Mouse (Mus musculus): ENCODE results near the gene Fndc7.
"Not testable (repeated sequence)": the region's sequence is repeated elsewhere in the genome, so short reads cannot be mapped to it uniquely, and the experiment has no call there.

The Fndc7 gene

DNA sequence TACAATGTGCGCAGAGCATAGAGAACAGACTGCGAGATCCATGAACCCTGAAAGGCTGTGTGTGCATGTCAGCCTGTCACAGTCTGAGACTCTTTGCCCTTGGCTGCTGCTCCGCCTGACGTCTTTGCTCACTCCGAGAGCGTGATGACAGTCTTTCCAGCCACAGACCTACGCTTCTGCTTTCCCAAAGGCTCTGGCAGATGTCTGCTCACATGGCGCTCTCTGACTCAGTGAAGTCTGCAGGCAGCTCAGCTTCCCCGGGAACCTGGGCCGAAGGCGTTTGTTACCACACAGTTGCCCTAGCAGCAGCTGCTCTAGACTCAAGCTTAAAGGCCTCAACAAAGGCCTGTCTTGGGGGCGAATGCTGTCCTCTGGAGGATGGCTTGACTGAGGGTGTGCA, 34.4 kb downstream of the Fndc7 start:
- DNase-seq (ENCODE audit: low read depth, low spot score): peak; percentile 95

DNA sequence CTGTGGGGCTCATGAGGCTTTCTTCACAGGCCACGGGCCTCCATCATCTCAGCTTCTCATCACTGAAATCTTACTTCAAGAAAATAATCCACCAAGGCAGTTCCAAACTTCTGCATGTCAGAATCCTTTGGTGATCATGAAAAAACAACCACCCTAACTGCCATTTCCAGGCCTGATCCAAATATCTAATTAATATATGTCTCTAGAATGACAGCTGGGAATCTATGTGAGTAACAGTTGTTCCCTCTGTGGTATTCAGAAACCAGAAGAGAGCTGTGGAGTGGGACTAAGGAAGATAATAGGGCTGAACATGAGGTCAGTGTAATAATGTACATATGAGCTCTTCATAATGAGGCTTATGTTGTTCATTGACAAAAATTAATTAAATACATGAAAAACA, 36.5 kb downstream of the Fndc7 start:
- no peak for DNase-seq (ENCODE audit: low read depth, low spot score)

DNA sequence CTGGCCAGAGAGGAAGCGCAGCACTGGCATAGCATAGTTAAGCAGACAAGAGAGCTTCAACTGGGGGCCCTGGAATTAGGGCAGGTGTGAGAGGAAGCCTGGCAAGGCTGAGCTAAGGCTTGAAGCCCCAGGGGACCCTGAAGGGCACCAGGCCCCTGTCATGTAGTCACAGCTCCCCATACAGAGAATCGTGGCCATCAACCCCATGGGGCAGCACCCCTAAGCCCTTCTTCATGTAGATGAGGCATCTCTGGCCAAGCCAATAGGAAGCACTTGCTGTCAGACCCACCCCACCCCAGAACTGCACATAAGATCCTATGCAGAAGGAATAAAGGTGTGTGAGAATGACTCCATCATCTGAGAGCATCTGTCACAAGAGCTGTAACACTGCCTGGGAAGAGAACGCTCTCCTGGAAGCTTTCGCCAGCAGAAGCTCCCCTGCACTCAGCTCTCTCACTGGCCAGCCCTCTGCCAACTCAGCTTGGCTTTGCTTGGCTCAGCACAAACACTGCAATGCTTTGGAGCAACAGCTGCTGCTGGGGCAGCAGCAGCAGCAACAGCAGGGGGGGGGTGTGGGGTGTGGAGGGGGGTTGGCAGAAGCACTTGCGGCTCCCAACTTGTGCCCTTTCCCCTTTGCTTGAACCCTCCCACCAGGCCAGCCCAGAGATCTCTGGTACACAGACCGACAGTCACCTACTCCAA, 37.7 kb downstream of the Fndc7 start:
- no peak for DNase-seq (ENCODE audit: low read depth, low spot score)

DNA sequence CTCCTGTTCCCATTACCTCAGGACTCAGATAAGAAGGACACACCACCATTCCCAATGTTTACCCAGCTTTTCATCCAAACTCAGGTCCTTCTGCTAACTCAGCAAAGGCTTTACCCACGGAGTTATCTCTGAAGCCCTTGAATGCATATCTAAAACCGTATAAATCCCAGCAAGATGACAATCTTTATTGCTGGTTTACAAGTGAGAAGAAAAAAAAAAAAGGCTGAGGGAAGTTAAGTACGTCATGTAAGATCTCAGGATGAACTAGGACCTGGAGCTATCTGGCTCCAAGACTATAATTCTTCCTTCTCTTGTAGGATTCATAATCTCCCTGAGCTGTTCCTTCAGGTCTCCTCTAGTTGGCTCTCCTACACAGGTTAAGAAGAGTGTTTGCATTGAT, 38.3 kb downstream of the Fndc7 start:
- DNase-seq (ENCODE audit: low read depth, low spot score): no peak

DNA sequence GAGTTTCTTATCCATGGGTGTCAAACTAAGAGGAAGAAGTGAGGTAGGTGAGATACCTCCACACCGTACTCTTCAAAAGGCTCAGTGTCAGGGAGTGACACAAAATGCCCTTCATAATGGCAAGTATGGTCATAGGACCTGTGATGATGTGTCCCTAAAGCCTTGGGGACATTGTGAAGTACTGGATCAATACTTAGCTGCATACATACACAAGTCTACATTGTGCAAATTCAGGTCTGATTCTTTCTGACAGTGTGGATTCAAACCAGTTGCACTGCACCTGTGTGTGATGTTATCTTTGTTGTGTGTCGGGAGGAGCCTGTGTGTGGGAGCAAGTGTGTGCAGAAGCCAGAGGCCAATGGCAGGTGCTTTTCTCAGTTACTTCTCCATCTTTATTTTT, 38.7 kb downstream of the Fndc7 start:
- no peak for DNase-seq (ENCODE audit: low read depth, low spot score)

DNA sequence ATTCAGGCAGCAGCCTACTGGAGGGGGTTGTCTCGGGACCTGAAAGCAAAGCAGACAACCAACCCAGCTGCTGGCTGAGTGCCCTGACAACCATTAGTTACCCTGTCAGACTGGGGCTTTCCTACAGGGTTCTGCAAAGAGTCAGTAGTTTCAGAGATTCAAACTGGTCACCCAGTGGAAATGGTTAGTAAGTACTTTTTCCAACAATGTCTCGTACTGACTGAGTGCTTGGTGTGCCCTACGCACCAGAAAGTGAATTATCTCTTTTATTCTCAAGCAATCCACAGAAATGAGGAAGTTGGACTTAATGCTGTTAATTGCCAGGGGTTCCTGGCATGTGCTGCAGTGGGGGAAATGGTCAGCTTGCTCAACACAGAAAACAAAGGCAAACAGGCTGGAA, 39.3 kb downstream of the Fndc7 start:
- DNase-seq (ENCODE audit: low read depth, low spot score): no peak

DNA sequence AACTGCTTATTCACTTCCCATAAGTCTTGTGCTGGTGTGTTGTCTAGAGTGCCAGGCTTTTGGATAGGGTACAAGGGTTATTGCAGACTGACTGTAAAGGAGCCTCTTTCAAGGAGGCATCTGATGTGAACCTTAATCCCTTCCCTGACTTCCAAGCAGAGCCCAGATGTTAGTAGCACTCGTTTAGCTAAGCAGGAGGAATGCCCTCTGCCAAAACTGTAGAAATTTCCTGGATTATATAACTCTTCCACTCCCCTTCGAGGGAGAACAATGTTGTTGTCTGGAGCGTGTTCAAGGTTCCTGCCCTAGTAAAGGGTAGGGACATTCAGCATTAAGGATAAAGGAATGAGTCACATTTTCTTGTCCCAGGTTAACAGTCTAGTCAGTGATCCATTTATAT, 43.2 kb downstream of the Fndc7 start:
- no peak for DNase-seq (ENCODE audit: low read depth, low spot score)

DNA sequence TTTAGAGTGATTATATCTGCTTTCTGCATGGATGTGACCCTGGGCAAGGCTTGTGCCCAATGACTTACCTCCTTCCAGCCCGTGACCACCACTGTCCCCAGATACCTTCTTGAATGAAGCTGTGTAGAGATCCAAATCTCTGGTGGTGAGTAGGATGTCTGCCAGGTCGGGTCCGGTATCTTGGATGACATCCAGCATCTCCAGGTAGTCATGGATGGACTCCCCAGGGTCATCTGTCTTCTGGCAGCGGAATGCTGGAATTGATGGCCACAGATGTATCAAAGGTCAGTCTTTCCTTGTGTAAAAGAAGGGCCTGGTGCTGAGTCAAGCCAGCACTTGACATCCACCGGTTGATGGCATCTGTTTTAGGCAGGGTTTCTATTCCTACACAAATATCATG, 45.3 kb downstream of the Fndc7 start:
- no peak for DNase-seq (ENCODE audit: low read depth, low spot score)

DNA sequence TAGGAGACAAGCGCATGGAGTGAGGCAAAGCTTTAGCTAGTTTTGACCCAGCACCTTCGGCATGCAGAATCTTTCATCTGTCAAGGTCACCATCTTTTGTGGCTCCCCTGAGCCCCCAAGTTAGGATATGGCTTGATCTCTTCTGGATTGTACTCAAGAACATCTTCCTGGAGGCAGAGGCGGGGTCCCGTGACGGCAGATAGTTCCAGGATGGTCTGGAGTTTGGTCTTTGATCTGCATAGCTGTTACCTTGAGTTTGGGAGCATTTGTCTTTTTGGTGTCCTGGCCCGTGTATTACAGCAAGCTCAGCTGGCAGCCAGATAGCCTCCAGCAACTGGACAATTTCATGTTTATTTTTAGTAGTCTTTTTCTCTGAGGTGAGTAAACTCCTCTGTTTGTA, 45.8 kb downstream of the Fndc7 start:
- no peak for DNase-seq (ENCODE audit: low read depth, low spot score)

DNA sequence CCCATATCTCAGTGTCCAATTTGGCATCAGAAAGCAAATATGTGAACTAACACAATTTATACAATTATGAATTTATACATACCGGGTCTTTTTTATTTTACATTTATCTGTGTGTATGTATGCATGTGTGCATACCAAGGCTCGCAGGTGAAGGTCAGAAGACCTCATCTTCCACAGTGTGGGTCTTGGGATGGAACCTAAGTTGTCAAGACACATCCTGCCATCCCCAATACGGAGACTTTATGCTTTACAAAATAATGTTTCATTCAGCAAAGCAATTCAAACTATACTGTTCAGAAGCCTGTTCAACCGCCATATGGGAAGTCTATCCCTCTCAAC, 49.1 kb downstream of the Fndc7 start:
- DNase-seq (ENCODE audit: low read depth, low spot score): no peak

DNA sequence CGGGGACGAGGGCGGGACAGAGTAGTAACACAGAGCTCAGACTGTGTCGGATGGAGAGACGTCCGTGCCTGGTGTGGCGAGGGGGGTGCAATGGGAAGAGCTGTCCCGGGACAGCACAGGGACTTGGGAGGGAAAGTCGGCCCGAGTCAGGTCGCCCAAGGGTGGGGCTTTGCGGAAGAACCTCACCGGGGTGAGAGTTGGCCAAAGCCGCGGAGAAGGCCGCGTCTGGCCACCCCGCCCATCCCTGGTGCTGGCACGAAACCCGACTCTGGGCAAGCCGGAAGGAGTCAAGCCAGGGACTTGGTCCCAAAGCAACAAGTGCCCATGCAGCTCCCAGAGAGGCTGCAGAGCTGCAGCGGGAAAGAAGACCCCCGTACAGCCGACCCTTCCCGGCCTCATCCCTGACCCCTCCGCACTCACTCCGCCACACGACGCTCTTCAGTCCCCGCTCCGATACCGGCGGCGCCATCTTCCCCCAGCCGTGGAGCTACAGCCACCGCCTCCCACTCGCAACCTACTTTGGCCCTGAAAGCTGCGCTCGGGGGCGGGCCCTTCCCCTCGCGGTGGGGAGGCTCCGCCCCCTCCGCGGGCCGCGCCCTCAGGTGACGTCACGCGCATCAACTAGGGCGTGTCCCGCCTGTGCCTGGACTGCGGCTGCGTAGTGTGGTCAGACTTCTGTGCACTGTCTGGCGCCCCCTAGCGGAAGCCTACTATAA, 49.6 kb downstream of the Fndc7 start, which contains the start of gene Stxbp3:
Gene Stxbp3 (minus strand): TSS at position 527 of the 716 bp plus-strand sequence.
- peak; percentile 95 for DNase-seq (ENCODE audit: low read depth, low spot score)

DNA sequence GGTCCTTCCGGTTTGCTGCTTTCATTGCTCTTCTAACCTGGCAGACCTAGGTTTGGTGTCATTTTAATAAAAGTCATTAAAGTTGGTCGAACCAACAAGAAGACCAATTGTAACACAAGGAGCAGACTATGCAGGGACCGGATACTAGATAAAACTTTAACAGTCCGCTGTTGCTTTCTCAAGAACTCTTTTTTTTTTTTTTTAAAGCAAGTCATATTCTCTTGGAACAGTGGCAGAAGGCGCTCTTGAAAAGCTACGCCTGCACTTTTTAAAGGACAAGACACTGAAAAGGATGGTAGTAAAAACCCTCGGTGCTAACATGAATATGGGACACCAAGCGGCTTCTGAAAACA, 50.2 kb downstream of the Fndc7 start:
- no peak for DNase-seq (ENCODE audit: low read depth, low spot score)

DNA sequence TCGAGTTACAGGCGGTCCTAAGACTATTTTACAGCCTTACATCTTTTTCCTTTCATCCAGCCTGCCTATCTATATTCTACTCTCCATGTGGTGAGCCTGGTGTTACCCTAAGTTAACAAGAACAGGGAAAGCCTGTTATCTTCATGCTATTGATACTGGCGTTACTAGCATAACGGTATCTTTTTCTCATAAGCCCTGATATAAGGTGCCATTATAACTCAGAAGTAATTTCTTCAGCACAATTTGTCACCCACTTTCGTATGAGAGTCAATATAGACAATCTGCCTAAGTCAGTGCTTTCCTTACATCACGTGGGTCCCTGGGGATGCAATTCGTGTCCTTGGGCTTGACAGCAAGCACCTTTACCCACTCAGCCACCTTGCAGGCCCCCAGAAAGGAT, 50.8 kb downstream of the Fndc7 start:
- DNase-seq (ENCODE audit: low read depth, low spot score): no peak

DNA sequence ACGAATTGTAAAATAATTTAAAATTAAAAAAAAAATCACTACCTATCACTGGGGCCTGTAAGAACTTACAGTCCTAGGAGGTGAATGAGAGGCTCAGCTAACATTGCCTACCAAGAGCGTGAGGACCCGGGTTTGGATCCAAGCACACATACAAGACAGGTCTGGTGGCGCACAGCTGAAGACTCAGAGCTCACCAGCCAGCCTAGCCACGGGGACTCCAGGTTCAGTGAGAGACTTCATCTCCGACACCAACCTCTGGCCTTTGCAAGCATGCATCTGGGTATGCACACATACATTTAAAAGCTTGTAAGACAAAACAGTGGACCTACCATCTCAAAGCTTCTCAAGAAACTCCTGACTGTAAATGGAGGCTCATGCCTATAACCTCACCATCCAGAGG, 52.9 kb downstream of the Fndc7 start:
- no peak for DNase-seq (ENCODE audit: low read depth, low spot score)

DNA sequence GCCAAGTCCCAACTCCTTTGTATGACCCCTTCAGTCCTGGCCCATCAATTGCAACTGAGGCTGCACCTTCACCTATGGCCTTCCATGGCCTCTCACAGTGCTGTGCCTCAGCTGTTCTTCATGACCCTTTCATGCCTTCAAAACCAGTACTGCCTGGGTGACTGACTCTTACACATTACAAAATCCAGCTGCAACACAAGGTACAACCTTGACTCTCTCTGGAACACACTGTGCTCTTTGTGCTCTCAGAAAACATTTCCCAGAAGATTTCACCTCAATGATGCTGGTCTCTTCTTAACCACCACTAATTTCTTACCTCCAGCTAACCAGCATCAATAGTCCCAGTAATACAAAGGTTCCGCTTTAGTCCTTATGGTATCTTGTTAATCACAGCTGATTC, 56.1 kb downstream of the Fndc7 start:
- not testable (repeated sequence) for DNase-seq (ENCODE audit: low read depth, low spot score)

DNA sequence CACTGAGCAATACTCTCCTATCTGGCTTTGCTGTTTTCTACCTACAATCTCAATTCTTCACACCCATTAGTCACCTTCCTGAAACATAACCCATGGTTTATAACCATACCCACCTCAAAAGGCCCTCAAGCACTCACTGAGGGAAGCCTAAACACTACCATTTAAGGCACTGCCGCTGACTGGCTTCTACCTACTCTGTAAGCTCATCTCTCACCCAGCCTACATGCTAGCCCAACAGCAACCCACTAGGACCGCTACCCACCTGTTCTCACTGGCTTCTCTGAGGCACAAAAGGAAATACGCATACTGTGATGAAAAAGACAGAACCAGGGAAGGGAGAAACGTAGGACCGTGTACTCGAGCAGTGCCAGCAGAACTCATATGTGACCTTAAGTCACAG, 58.1 kb downstream of the Fndc7 start:
- DNase-seq (ENCODE audit: low read depth, low spot score): no peak

DNA sequence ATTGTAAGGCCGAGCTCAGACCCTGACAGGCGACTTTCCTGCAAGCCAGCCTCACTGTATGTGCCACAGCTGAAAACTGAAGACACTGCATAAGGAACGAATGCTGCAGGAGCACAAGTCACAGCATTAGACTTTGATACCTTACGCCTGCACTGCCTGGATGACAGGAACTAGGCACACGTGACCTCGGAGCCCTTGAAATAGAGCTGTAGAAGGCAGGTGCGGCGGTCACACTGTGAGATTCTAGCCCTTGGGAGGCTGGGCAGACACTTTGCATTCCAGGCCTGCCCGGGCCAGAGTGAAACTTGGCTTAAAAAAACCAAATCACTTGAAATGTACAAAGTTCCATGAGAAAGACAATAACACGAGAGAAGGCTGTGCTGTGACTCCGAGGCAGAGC, 59.3 kb downstream of the Fndc7 start:
- DNase-seq (ENCODE audit: low read depth, low spot score): no peak

DNA sequence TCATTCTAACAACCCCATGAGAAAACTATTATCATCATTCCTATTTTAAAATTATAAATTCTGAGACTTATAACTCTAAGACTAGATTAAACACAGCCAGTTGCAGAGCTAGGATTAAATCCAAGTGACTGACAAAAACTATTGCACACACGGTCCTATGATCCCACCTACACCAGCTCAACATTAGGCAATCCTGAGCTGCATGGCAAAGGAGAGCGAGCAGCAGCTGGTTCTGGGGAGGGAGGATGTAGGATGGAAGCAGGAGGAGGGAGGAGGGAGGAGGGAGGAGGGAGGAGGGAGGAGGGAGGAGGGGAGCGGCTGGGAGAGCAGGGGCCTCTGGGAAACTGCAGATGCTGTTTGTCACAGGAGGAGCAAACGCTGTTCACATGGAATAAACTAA, 74.2 kb downstream of the Fndc7 start:
- DNase-seq (ENCODE audit: low read depth, low spot score): peak; percentile 69

DNA sequence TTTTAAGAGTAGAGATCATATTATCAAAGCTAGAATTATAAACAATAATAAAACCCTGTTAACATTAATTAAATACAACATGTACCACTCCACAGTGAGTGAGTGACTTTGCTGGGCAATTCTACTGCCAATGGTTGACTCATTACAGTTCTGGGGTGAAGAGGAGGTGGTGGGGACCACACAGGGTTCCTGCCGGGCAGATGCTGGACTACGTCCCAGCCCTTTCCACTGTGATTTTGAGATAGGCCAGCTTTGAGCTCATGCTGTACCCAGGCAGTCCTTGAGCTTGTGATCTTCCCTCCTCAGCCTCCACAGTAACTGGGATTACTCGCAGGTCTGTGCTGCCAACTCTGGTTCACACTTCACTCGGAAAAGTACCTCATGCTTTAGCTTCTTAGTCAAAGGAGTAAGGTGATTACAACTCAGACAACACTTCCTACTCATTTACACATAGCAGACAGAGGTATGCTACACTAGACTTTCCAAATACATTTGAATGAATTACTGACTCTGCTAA, 79.0 kb downstream of the Fndc7 start:
- peak; percentile 9 for DNase-seq (ENCODE audit: low read depth, low spot score)

DNA sequence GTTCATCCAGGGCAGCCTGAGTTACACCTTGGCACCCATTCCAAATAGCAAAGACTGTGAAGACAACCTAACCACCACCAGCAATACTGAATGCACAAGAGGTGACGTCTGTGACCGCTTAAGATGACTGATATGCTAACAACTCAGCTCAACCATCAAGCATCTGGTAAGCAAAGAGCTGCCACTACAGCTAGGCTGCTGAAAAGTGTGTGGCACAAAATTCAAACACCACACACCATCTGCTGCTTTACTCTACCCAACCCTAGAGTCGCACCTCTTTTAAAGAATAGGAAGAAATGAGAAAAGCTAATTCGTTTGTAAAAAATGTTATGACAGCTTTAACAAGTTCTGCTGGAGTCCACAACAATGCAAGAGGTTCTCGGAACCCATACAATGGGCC, 84.2 kb downstream of the Fndc7 start:
- peak; percentile 27 for DNase-seq (ENCODE audit: low read depth, low spot score)

All from telencephalon, adult 2 months (tissue).